Mouse (Mus musculus): ENCODE data around the gene Sec16a. TPM values are rescaled to one million over a fixed set of nuclear protein-coding genes. Genes with fewer than 3 reads are reported as not detected.

The Sec16a gene
- polyA plus RNA-seq, 1 experiment from 2014 or later = 29.8 TPM

DNA sequence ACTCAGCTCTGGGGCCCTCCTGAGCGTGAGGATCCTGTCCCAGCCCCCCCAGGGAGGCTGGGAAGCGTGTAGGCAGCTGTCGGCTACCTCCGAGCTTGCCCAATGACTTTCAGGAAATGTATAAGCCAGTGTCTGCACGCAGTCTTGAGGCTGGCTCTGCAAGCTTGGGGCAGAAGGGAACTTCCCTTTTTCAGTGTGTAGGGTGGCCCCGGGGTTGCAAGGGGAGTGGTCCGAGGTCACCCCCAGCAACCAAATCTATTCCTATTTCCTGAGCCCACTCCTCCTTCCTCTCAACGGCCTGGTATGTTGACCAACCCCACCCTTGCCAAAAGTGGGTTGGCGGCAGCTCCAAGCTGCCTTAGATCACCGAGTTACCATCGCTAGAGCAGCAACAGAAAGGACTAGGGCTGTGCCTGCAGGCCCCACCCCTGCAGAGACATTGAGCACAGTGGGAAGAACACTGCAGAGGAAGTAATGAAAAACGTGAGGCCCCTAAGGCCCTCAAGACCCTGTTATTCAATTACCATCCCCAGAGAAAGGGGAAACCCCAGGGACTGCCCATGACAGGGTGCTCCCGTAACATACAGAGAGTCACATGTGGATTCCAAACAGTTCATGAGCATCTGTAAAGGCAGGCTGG is 38.3 kb upstream of the Sec16a start:
- Histone ChIP-seq H3K4me3 (no peak overlapping the region), H3K27me3 (ENCODE audit: poor library complexity, severe bottlenecking) (no peaks in the 10 kb centered on the region), H3K36me3 (replicated peaks) (peaks cover 73% of the 10 kb centered on the region), H3K9me3 (no peaks in the 10 kb centered on the region), H3K27ac (peak overlapping the region; percentile 97), H3K4me1 (peaks cover 84% of the 10 kb centered on the region)
- WGBS = 81% methylated on average over 13 of the region's 13 CpGs
- no peak for DNase-seq (ENCODE audit: extremely low spot score, low spot score)

DNA sequence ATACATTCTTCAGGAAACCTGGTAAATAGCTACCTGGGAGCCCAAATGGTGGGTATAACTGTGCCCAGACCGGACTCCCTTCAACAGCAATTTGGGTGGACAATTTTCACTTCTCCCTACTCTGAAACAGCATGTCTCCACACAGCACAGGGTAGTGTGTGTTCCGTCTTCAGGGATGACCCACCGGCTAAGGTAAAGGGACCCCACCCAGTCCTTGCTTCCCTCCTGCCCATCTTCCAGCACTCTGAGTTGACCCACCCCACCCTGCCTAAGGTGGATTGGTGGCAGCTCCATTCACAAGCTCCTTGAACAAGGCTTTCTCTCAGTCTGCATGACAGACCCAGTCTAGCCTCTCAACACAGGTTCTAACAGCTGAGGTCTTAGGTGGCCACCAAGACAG is 37.8 kb upstream of the Sec16a start:
- peak overlapping the region; percentile 97 for H3K27ac ChIP-seq
- 93% methylated on average over 3 of the region's 3 CpGs for WGBS
- H3K4me3 ChIP-seq = no peak overlapping the region

DNA sequence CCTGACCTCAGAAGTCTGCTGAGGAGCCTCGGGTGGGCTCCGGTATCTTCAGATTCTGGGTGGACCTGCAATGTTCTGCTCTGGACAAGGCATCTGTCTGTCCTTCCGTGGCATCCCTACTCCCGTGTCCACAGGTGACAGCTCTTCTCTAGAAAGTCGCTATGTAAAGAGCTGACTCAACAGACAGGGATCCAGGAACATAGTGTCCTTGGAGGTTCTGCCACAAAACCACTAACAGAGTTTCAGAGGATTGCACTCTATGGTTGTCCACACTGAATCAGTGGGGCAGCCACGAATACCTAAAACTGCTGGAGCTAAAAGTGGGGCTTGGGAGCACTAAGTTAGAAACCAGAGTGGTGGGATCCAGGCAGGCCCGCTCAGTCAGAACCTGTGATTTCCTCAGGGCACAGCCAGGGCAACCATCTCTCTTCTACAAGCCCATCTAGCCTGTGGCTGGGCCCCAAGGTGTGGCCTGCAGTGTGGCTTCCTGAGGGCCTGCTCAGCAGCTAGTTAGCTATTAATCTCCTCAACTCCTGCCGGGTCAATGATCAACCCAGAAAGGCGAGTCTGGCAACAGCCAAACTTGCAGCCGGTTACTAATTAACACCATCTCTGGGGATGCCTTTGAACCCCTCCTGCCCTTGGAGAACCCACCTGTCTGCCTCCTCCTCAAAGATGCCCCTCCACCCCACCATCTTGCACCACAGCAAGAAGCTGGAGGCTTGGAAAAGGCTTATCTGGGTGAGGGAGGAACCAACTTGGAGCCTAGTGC is 36.9 kb upstream of the Sec16a start:
- Histone ChIP-seq H3K9me3 (no peaks in the 10 kb centered on the region), H3K4me3 (no peak overlapping the region), H3K36me3 (replicated peaks) (peaks cover 85% of the 10 kb centered on the region), H3K4me1 (peaks cover 83% of the 10 kb centered on the region), H3K27me3 (ENCODE audit: poor library complexity, severe bottlenecking) (no peaks in the 10 kb centered on the region), H3K27ac (peak overlapping the region; percentile 97)
- 89% methylated on average over 10 of the region's 10 CpGs for WGBS
- no peak for DNase-seq (ENCODE audit: extremely low spot score, low spot score)

More for the DNA sequence above, 37.8 kb upstream of the Sec16a start:
- Histone ChIP-seq H3K4me1 (peaks cover 83% of the 10 kb centered on the region), H3K9me3 (no peaks in the 10 kb centered on the region), H3K27me3 (ENCODE audit: poor library complexity, severe bottlenecking) (no peaks in the 10 kb centered on the region), H3K36me3 (replicated peaks) (peaks cover 76% of the 10 kb centered on the region)
- no peak for DNase-seq (ENCODE audit: extremely low spot score, low spot score)

DNA sequence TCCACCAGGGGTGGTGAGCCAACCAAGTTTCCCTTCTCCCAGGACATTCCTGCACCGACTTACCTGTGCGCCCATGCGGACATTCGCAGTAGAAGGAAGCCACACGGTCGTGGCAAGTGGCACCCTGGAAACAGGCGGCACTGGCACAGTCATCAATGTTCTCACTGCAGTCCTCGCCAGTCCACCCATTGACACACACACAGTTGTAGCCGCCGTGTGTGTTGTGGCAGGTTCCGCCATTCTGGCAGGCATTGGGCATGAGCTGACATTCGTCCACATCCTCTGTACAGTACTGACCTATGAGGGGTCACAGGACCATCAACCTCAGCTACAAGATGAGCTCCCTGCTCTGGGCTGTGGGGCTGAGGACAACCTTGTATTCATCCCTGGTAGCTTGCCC is 35.9 kb upstream of the Sec16a start:
- H3K4me3 ChIP-seq = no peak overlapping the region
- 91% methylated on average over 12 of the region's 12 CpGs for WGBS
- no peak for DNase-seq (ENCODE audit: extremely low spot score, low spot score)
- no peaks in the 10 kb centered on the region for H3K27me3 ChIP-seq (ENCODE audit: poor library complexity, severe bottlenecking)
- H3K9me3 ChIP-seq = no peaks in the 10 kb centered on the region
- peaks cover 83% of the 10 kb centered on the region for H3K4me1 ChIP-seq
- H3K36me3 ChIP-seq (replicated peaks) = peaks cover 95% of the 10 kb centered on the region
- 0 out of 2 replicates have a peak overlapping the region, but pooled peaks have one; percentile 5 for H3K27ac ChIP-seq

DNA sequence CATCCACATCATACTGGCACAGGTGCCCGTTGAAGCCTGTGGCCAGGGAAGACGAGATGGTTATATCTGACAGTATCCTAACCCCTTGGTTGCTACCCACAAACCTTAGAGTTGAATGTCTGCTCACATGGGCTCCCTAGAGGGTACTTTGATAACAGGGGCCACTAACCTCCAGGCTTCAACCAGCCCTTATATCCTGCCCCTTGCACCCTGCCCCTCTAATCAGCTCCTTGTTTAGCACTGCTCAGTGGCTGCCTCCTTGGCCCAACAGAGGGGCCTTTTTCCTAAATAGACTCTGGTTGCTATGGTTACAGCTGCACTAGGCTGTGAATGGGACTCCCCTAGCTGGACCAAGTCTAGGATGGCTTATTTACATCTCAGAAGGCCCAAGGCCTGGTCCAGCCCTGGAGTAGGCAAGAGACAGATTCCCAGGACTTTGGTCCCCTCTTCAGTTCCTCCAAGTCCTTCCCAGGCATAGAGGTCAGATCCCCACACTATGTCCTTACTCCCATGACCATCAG is 33.7 kb upstream of the Sec16a start:
- H3K36me3 ChIP-seq (replicated peaks) = peaks cover 100% of the 10 kb centered on the region
- H3K9me3 ChIP-seq = no peaks in the 10 kb centered on the region
- 84% methylated on average over 2 of the region's 2 CpGs for WGBS
- no peak overlapping the region for H3K4me3 ChIP-seq
- peak; percentile 35 for DNase-seq (ENCODE audit: extremely low spot score, low spot score)
- H3K4me1 ChIP-seq = peaks cover 76% of the 10 kb centered on the region
- H3K27me3 ChIP-seq (ENCODE audit: poor library complexity, severe bottlenecking) = no peaks in the 10 kb centered on the region
- peak overlapping the region; percentile 45 for H3K27ac ChIP-seq

DNA sequence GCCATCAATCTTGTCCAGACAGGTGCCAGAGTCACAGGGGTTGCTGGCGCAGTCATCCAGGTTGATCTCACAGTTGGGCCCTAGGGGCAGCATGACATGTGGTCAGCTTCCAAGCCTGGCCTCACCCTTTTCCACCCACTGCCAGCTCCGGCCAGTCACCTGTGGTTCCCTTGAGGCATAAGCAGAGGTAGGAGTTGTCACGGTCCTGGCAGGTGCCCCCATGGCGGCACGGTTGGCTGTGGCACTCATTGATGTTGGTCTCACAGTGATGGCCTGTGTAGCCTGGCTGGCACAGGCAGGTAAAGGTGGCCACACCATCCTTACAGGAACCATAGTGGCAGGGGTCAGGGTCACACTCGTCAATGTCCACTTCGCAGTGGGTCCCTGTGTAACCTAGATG is 32.9 kb upstream of the Sec16a start:
- H3K4me3 ChIP-seq = no peak overlapping the region
- no peaks in the 10 kb centered on the region for H3K27me3 ChIP-seq (ENCODE audit: poor library complexity, severe bottlenecking)
- DNase-seq (ENCODE audit: extremely low spot score, low spot score) = no peak
- no peaks in the 10 kb centered on the region for H3K9me3 ChIP-seq
- peak overlapping the region; percentile 45; the same call in 1 of the 2 replicates for H3K27ac ChIP-seq
- peaks cover 100% of the 10 kb centered on the region for H3K36me3 ChIP-seq (replicated peaks)
- 96% methylated on average over 7 of the region's 7 CpGs for WGBS
- H3K4me1 ChIP-seq = peaks cover 68% of the 10 kb centered on the region

DNA sequence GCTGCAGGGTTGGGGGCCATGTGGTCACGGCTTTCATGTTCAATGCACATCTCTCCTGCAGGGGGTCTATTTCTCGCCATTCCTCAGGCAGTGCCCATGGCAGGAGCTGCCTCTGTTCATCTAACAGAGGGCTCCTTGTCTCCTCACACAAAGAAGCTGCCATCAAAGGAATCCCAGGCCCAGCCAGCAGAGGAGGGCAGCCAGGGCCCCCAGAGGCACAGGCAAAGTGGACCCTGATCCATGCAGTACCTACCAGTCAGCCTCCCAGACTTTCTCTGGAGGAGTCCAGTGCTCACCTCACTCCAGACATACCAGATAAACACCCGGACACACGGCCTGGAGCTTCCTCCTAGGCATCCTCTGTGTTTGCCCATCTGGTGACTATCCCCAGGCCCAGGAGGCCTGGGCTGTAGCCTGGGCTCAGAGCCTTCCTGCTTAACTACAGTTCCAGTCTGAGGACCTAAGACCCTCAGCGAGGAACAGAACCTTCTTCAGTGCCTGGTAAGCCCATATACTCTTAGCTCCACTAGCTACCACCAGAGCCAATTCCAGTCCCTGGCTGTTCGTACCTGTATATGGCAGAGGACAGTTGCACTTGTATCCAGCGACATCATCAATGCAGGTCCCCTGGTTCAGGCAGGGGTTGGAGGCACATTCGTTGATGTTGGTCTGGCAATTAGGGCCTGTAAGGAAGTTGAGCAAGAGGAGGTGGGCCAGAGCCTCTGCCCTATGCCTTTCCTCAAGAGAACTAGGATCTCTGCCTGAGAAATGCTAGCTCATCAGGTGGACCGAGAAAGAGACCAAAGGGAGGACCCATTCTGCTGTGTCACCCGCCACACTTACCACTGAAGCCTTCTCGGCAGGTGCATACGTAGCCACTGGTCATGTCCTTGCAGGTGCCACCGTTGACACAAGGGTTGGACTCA is 30.8 kb upstream of the Sec16a start:
- Histone ChIP-seq H3K36me3 (replicated peaks) (peaks cover 100% of the 10 kb centered on the region), H3K27ac (peak overlapping the region; percentile 83), H3K9me3 (no peaks in the 10 kb centered on the region), H3K4me3 (peak overlapping the region; percentile 9; the same call in 1 of the 2 replicates), H3K27me3 (ENCODE audit: poor library complexity, severe bottlenecking) (no peaks in the 10 kb centered on the region), H3K4me1 (peaks cover 57% of the 10 kb centered on the region)
- DNase-seq (ENCODE audit: extremely low spot score, low spot score) = no peak
- 75% methylated on average over 13 of the region's 13 CpGs for WGBS

DNA sequence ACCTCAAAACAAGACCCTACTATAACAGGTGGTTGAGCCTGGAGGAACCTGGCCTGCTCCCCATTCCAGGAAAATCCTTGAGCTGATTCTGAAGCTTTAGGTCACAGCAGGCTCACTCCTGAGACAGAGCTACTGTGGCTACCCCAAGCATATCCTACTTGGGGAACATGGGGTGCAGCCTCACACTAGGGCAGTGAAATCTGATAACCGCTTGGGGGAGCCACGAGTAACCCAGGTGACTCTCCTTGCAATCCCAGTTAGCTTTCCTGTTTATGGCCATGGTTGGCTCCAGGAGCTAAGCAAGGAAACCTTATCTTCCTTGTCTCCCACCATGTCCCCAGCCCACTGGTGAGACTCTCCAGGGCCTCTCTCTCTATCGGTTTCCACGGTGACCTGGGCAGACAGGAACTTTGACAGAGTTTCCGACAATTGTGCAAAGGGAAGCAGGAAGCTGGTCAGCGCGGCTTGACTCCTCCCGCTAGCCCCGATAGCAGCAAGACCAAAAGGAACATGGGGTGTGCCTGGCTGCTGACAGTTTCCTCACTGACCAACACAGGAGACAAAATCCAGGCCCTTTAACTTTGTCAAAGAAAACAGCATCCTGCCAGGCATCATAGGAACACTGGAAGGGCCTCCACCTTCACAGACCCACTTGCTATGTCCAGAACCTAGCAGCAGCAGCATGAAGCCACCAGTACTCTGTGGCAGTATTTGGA is 29.9 kb upstream of the Sec16a start:
- Histone ChIP-seq H3K9me3 (no peaks in the 10 kb centered on the region), H3K4me1 (peaks cover 54% of the 10 kb centered on the region), H3K4me3 (peak overlapping the region; percentile 9; the same call in 1 of the 2 replicates), H3K36me3 (replicated peaks) (peaks cover 100% of the 10 kb centered on the region), H3K27me3 (ENCODE audit: poor library complexity, severe bottlenecking) (no peaks in the 10 kb centered on the region), H3K27ac (peak overlapping the region; percentile 83)
- DNase-seq (ENCODE audit: extremely low spot score, low spot score) = no peak
- WGBS = 63% methylated on average over 9 of the region's 9 CpGs

DNA sequence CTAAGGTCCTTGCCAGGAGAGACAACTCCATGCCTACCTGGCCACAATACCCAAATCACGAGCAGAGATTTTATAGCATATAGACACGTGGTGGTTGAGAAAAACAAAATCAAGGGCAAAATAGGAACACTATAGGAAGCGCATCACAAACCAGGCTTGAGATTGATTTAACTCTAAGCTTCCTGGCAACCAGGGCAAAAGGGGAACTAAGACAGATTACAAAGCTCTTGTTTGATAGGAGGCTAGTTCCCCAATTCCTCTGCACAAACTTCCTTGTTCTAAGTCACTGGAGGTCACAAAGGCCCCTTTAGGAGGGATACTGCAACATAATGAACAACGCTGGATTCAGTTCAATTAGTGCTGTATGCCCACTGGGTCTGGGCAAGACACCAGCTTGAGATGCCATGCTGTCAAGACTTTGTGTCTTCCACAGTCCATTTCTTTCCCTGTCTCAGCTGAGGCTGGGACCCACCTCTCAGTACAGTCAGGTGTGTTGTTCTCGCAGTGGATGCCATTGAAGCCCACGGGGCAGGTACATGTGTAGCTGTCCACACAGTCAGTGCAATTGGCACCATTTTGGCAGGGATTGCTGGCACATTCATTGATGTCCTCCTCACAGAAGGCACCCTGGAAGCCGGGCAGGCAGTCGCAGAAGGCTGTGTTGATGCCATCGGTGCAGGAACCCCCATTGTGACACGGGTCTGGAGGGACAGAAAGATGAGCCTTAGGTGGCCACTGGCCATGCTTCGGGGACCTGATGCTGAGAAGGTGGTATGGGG is 27.5 kb upstream of the Sec16a start:
- peaks cover 30% of the 10 kb centered on the region for H3K4me1 ChIP-seq
- no peaks in the 10 kb centered on the region for H3K9me3 ChIP-seq
- H3K36me3 ChIP-seq (replicated peaks) = peaks cover 100% of the 10 kb centered on the region
- no peaks in the 10 kb centered on the region for H3K27me3 ChIP-seq (ENCODE audit: poor library complexity, severe bottlenecking)
- H3K4me3 ChIP-seq = no peak overlapping the region
- no peak overlapping the region for H3K27ac ChIP-seq
- 94% methylated on average over 11 of the region's 11 CpGs for WGBS
- DNase-seq (ENCODE audit: extremely low spot score, low spot score) = no peak

DNA sequence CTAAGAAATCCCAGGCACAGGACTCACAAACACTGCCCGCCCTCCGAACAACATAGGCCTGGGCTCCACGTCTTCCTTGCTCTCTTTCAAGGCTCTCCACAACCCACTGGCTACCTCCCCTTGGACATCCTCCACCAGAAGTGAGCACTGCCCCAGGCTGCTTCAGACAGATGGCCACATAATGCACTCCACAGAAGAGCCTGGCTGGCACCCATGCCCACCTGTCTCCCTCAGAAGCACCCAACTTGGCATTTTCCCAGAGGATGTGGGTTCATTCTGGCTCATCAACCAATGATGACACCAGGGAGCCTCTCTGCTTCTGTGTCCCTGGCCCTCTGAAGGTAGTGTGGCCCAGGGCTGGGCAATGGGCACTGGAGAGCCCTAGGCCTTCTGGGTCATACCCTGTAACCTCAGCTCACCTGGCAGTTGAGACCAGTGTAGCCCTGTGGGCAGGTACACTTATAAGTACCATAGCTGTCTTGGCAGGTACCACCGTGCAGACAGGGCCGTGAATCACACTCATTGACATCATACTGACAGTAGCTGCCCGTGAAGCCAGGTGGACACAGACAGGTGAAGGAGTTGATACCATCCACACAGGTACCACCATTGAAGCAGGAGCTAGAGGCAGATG is 26.8 kb upstream of the Sec16a start:
- DNase-seq (ENCODE audit: extremely low spot score, low spot score) = no peak
- Histone ChIP-seq H3K27ac (no peak overlapping the region), H3K4me3 (no peak overlapping the region), H3K9me3 (no peaks in the 10 kb centered on the region), H3K4me1 (peaks cover 23% of the 10 kb centered on the region), H3K36me3 (replicated peaks) (peaks cover 100% of the 10 kb centered on the region), H3K27me3 (ENCODE audit: poor library complexity, severe bottlenecking) (no peaks in the 10 kb centered on the region)
- WGBS = 92% methylated on average over 6 of the region's 6 CpGs

DNA sequence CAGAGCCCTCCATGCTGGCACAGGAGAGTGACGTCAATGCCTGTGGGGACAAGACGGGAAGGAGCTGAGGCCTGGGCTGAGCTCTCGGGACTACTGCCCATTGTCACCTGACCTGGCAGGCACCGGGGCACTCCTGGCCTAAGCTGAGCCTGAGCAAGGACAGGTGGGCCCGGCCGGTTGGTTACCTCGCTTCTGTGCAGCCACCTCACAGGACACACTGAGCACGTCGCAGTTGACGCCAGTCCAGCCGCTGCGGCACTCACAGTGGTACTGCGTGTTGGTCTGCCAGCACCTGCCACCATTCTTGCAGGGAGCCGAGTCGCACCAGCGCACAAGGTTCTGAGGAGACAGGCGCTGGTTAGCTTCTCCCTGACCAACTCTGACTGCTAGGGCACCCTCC is 26.0 kb upstream of the Sec16a start:
- 94% methylated on average over 17 of the region's 17 CpGs for WGBS
- peaks cover 100% of the 10 kb centered on the region for H3K36me3 ChIP-seq (replicated peaks)

More for the DNA sequence above, 26.0 kb upstream of the Sec16a start:
- DNase-seq (ENCODE audit: extremely low spot score, low spot score) = no peak
- Histone ChIP-seq H3K4me3 (no peak overlapping the region), H3K4me1 (peaks cover 15% of the 10 kb centered on the region), H3K27ac (no peak overlapping the region), H3K27me3 (ENCODE audit: poor library complexity, severe bottlenecking) (no peaks in the 10 kb centered on the region), H3K9me3 (no peaks in the 10 kb centered on the region)

Data from forebrain, embryonic 10.5 days (tissue).